In genomic region chr9:48252236-48252635, GRCm38 (mm10) we compare ENCODE assay signal across 17 mouse cellular contexts.
DNase-seq lines count a peak whose midpoint lies in the region; ATAC-seq and TF ChIP-seq lines count a peak whose summit lies in the region.
"Had no signal": no experiment of that assay in that cellular context is flagged by ENCODE, and none has a peak within 500 bp of the region (broad histone marks: within the 10 kb centered on the region; RNA-seq: fewer than 3 reads in every experiment).

No protein-coding gene starts in this region.

- no peaks in the 10 kb centered on the region for H3K79me2 ChIP-seq in heart, adult 2 months (replicated peaks; ENCODE audit: control insufficient read depth, insufficient read depth, low read length)

- no peaks in the 10 kb centered on the region for H3K4me1 ChIP-seq in heart, adult 2 months (ENCODE audit: control insufficient read depth, insufficient read depth, low read length)
- peaks cover 7% of the 10 kb centered on the region for H3K4me1 ChIP-seq in kidney, embryonic 16.5 days (ENCODE audit: insufficient read depth, low read length)
- H3K4me1 ChIP-seq in midbrain, embryonic 14.5 days (ENCODE audit: control insufficient read depth, insufficient read depth, low read length): peaks cover 9% of the 10 kb centered on the region
- peaks cover 32% of the 10 kb centered on the region for H3K4me1 ChIP-seq in midbrain, embryonic 10.5 days

- TF ChIP-seq CTCF in heart, adult 2 months (IDR thresholded peaks at IDR 0.05): no peak

- H3K9me3 ChIP-seq in kidney, embryonic 16.5 days (ENCODE audit: low read length): no peaks in the 10 kb centered on the region
- H3K9me3 ChIP-seq in midbrain, embryonic 14.5 days (ENCODE audit: control insufficient read depth, low read length): no peaks in the 10 kb centered on the region
- no peaks in the 10 kb centered on the region for H3K9me3 ChIP-seq in midbrain, embryonic 10.5 days (replicated peaks)
- H3K9me3 ChIP-seq: embryonic facial prominence, embryonic 12.5 days; forebrain, embryonic 10.5 days had no signal

- no peak overlapping the region for H3K9ac ChIP-seq in heart, adult 2 months (ENCODE audit: low read depth, low read length)
- H3K9ac ChIP-seq in kidney, embryonic 16.5 days (replicated peaks; ENCODE audit: low read length): no peak overlapping the region
- no peak overlapping the region for H3K9ac ChIP-seq in midbrain, embryonic 14.5 days (replicated peaks; ENCODE audit: low read length)
- H3K9ac ChIP-seq: embryonic facial prominence, embryonic 12.5 days; liver, embryonic 14.5 days had no signal

- no peak overlapping the region for H3K4me3 ChIP-seq in heart, adult 2 months
- peak overlapping the region; percentile 18; the same call in 1 of the 2 replicates for H3K4me3 ChIP-seq in kidney, embryonic 16.5 days (ENCODE audit: low read length)
- no peak overlapping the region for H3K4me3 ChIP-seq in midbrain, embryonic 14.5 days (replicated peaks; ENCODE audit: low read depth, low read length)
- no peak overlapping the region for H3K4me3 ChIP-seq in midbrain, embryonic 10.5 days
- H3K4me3 ChIP-seq: embryonic facial prominence, embryonic 12.5 days; forebrain, embryonic 10.5 days; gastrocnemius, adult 2 months; left cerebral cortex, adult 2 months had no signal

- peak; percentile 58 for DNase-seq in heart, adult 11 months
- no peak for DNase-seq in heart, adult 2 months
- no peak for DNase-seq in kidney, postnatal 36 days
- DNase-seq in midbrain, embryonic 14.5 days: peak; percentile 25
- DNase-seq in midbrain, embryonic 10.5 days (ENCODE audit: low spot score): no peak
- DNase-seq in retina, postnatal 7 days (ENCODE audit: low read depth, low spot score): peak; percentile 51
- DNase-seq: adrenal gland, adult 8-10 months; cerebellum, adult 11-12 months; cerebellum, postnatal 36 days; gastrocnemius, adult 2 months; kidney, adult 9 months; thymus, postnatal 36 days had no signal

- H3K27me3 ChIP-seq in heart, adult 2 months (ENCODE audit: control insufficient read depth, insufficient read depth, low read length): no peaks in the 10 kb centered on the region
- no peaks in the 10 kb centered on the region for H3K27me3 ChIP-seq in kidney, embryonic 16.5 days (ENCODE audit: insufficient read depth, low read length)
- 0 out of 2 replicates have a peak, but pooled peaks cover 3% of the 10 kb centered on the region for H3K27me3 ChIP-seq in midbrain, embryonic 14.5 days (ENCODE audit: control insufficient read depth, insufficient read depth, low read length)
- peaks cover 18% of the 10 kb centered on the region; the same call in 1 of the 2 replicates for H3K27me3 ChIP-seq in midbrain, embryonic 10.5 days (ENCODE audit: low read depth, poor library complexity, severe bottlenecking)
- H3K27me3 ChIP-seq: embryonic facial prominence, embryonic 12.5 days had no signal

- H3K27ac ChIP-seq in heart, adult 2 months: no peak overlapping the region
- no peak overlapping the region for H3K27ac ChIP-seq in kidney, embryonic 16.5 days (ENCODE audit: low read length)
- no peak overlapping the region for H3K27ac ChIP-seq in midbrain, embryonic 14.5 days (replicated peaks; ENCODE audit: low read depth, low read length)
- H3K27ac ChIP-seq in midbrain, embryonic 10.5 days (replicated peaks): no peak overlapping the region
- H3K27ac ChIP-seq: embryonic facial prominence, embryonic 12.5 days; forebrain, embryonic 10.5 days; gastrocnemius, adult 2 months; left cerebral cortex, adult 2 months; liver, embryonic 14.5 days had no signal

- no peaks in the 10 kb centered on the region for H3K36me3 ChIP-seq in heart, adult 2 months (ENCODE audit: control insufficient read depth, insufficient read depth, low read length)
- H3K36me3 ChIP-seq in kidney, embryonic 16.5 days (ENCODE audit: insufficient read depth, low read length): no peaks in the 10 kb centered on the region
- no peaks in the 10 kb centered on the region for H3K36me3 ChIP-seq in midbrain, embryonic 14.5 days (ENCODE audit: control insufficient read depth, insufficient read depth, low read length)
- H3K36me3 ChIP-seq in midbrain, embryonic 10.5 days: no peaks in the 10 kb centered on the region
- H3K36me3 ChIP-seq: embryonic facial prominence, embryonic 12.5 days; forebrain, embryonic 10.5 days had no signal

- TF ChIP-seq EP300 in heart, adult 2 months (IDR thresholded peaks at IDR 0.05; ENCODE audit: insufficient read depth, low read depth, low read length): no peak

- no peak for TF ChIP-seq POLR2A in heart, adult 2 months (IDR thresholded peaks at IDR 0.05; ENCODE audit: insufficient read depth, low read depth, low read length)

- intact Hi-C loops in heart, adult 2 months (cut with DNase I): no loop called here

- WGBS in heart, adult 2 months: 11% methylated on average over 8 of the region's 8 CpGs
- 7% methylated on average over 8 of the region's 8 CpGs for WGBS in kidney, embryonic 16.5 days
- 9% methylated on average over 8 of the region's 8 CpGs for WGBS in midbrain, embryonic 14.5 days
- 12% methylated on average over 8 of the region's 8 CpGs for WGBS in midbrain, embryonic 10.5 days

- ATAC-seq in kidney, embryonic 16.5 days (ENCODE audit: low FRiP score, low TSS enrichment): no peak
- ATAC-seq in midbrain, embryonic 14.5 days (ENCODE audit: low FRiP score, low TSS enrichment): no peak

- peak overlapping the region; percentile 46 for H3K4me2 ChIP-seq in kidney, embryonic 16.5 days (replicated peaks; ENCODE audit: low read depth, low read length)
- H3K4me2 ChIP-seq in midbrain, embryonic 14.5 days (ENCODE audit: low read length): no peak overlapping the region
- H3K4me2 ChIP-seq: embryonic facial prominence, embryonic 12.5 days had no signal

Comparison
In these comparisons a context has a peak if more than half of its experiments do, and no peak if none do; other contexts are left out.
1. DNase-seq: peak in heart, adult 11 months (single experiment), midbrain, embryonic 14.5 days (single experiment) and retina, postnatal 7 days (single experiment); none in heart, adult 2 months (0 of 2), kidney, postnatal 36 days (0 of 2) and midbrain, embryonic 10.5 days (single experiment).